19 mouse cellular contexts compared by ENCODE assay signal in genomic region chr1:70652719-70653118, GRCm38 (mm10).
DNase-seq lines count a peak whose midpoint lies in the region; ATAC-seq and TF ChIP-seq lines count a peak whose summit lies in the region.
"Had no signal": no experiment of that assay in that cellular context is flagged by ENCODE, and none has a peak within 500 bp of the region (broad histone marks: within the 10 kb centered on the region; RNA-seq: fewer than 3 reads in every experiment).

No protein-coding gene starts in this region.

- dilution Hi-C loops in CH12.LX (cut with MboI; ENCODE audit: extremely low pct_ligation_motif_present, extremely low pct_unique_long_range_greater_than_20kb, low sequenced_read_pairs), result no loop called here

- H3K4me2 ChIP-seq in CH12.LX (ENCODE audit: insufficient read depth, low read depth, poor library complexity, severe bottlenecking), result no peak overlapping the region; the same call in 1 of the 2 replicates

- H3K27me3 ChIP-seq in CH12.LX (replicated peaks), result no peaks in the 10 kb centered on the region
- H3K27me3 ChIP-seq: Patski had no signal

- no peak overlapping the region for H3K9ac ChIP-seq in CH12.LX (ENCODE audit: insufficient read depth, low read depth)

- TF ChIP-seq RAD21 in CH12.LX (IDR thresholded peaks at IDR 0.05; ENCODE audit: low read depth, low read length), result no peak

- H3K27ac ChIP-seq in CH12.LX (ENCODE audit: insufficient read depth, low read depth), result no peak overlapping the region

- H3K4me1 ChIP-seq in CH12.LX (ENCODE audit: control insufficient read depth in 1 of 2, insufficient read depth in 2 of 2), result peaks cover 0 to 11% of the 10 kb centered on the region in 2 experiments; a peak in 2 of 4 replicates

- no peak overlapping the region for H3K4me3 ChIP-seq in CH12.LX (replicated peaks in 1 of 3; ENCODE audit: low read depth in 2 of 3, low read length in 2 of 3, poor library complexity in 1 of 3)

- in situ Hi-C loops in CH12.LX (cut with MboI; ENCODE audit: low pct_ligation_motif_present, low pct_unique_long_range_greater_than_20kb, low sequenced_read_pairs), result no loop called here

- no peak for TF ChIP-seq EP300 in CH12.LX (IDR thresholded peaks at IDR 0.05; ENCODE audit: low read length)

- no peaks in the 10 kb centered on the region for H3K9me3 ChIP-seq in CH12.LX (replicated peaks; ENCODE audit: low read length)
- H3K9me3 ChIP-seq: G1E had no signal

- H3K36me3 ChIP-seq in CH12.LX (replicated peaks in 1 of 2; ENCODE audit: control insufficient read depth in 1 of 2, insufficient read depth in 1 of 2, low read length in 1 of 2), result no peaks in the 10 kb centered on the region
- H3K36me3 ChIP-seq: G1E had no signal

- TF ChIP-seq CTCF in CH12.LX (conservative IDR thresholded peaks at IDR 0.05 in 1 of 2, IDR thresholded peaks at IDR 0.05 in 1 of 2; ENCODE audit: low read depth in 2 of 2, low read length in 2 of 2), result no peak

- ATAC-seq in frontal cortex, adult (ENCODE audit: low TSS enrichment), result peak; percentile 64; the same call in 1 of the 2 replicates
- ATAC-seq: activated CD4-positive, CD25-positive, alpha-beta regulatory T cell, adult 4 months; CD4-positive, CD25-positive, alpha-beta regulatory T cell, adult 4 months; Patski had no signal

- no peak for TF ChIP-seq POLR2A in CH12.LX (IDR thresholded peaks at IDR 0.05; ENCODE audit: low read depth, low read length)

- no peak for DNase-seq in frontal cortex, adult 2 months (ENCODE audit: extremely low spot score in 1 of 2, low spot score in 1 of 2)
- peak; percentile 30 for DNase-seq in CH12.LX (ENCODE audit: extremely low read depth)
- no peak for DNase-seq in adrenal gland, postnatal 25 days
- DNase-seq: adrenal gland, adult 2 months; adrenal gland, adult 8-10 months; adrenal gland, postnatal 10 days; adrenal gland, postnatal 14 days; adrenal gland, postnatal 36 days; B cell, adult 2 months; cerebellum, adult 11 months; cerebellum, adult 11-12 months; cerebellum, adult 18-20 months; cerebellum, adult 2 months; cerebellum, adult 8-10 months had no signal

- H3K79me2 ChIP-seq in CH12.LX (replicated peaks; ENCODE audit: control insufficient read depth, extremely low read depth, insufficient read depth, poor library complexity, severe bottlenecking), result no peaks in the 10 kb centered on the region

TF ChIP-seq in CH12.LX, 34 proteins besides CTCF, POLR2A, EP300 and RAD21:
- TF ChIP-seq E2F4 (IDR thresholded peaks at IDR 0.05; ENCODE audit: insufficient replicate concordance, low read depth, low read length) (no peak), MXI1 (IDR thresholded peaks at IDR 0.05; ENCODE audit: low read depth, low read length) (no peak), ELF1 (IDR thresholded peaks at IDR 0.05; ENCODE audit: low read depth, low read length) (no peak), KAT2A (IDR thresholded peaks at IDR 0.05; ENCODE audit: insufficient replicate concordance, low read length) (no peak), PAX5 (IDR thresholded peaks at IDR 0.05; ENCODE audit: low read length) (no peak), USF2 (conservative IDR thresholded peaks at IDR 0.05; ENCODE audit: low read depth, low read length) (no peak), MEF2A (IDR thresholded peaks at IDR 0.05; ENCODE audit: borderline replicate concordance, low read depth, low read length) (peak; percentile 75; the same call in 1 of the 2 replicates), JUND (conservative IDR thresholded peaks at IDR 0.05; ENCODE audit: low read depth, low read length) (peak; percentile 49; the same call in 1 of the 2 replicates), UBTF (IDR thresholded peaks at IDR 0.05; ENCODE audit: low read depth, low read length) (no peak), MAZ (IDR thresholded peaks at IDR 0.05; ENCODE audit: low read depth, low read length) (no peak), MYC (IDR thresholded peaks at IDR 0.05; ENCODE audit: low read depth, low read length) (no peak), HCFC1 (IDR thresholded peaks at IDR 0.05; ENCODE audit: low read depth, low read length) (no peak), GABPA (IDR thresholded peaks at IDR 0.05; ENCODE audit: insufficient replicate concordance, low read depth, low read length) (no peak), NELFE (IDR thresholded peaks at IDR 0.05; ENCODE audit: low read depth, low read length) (no peak), MAX (IDR thresholded peaks at IDR 0.05; ENCODE audit: low read length) (no peak), TCF12 (IDR thresholded peaks at IDR 0.05; ENCODE audit: low read depth, low read length) (no peak), TBP (conservative IDR thresholded peaks at IDR 0.05; ENCODE audit: low read depth, low read length) (no peak), ETS1 (conservative IDR thresholded peaks at IDR 0.05; ENCODE audit: low read depth, low read length) (peak; percentile 51), SIN3A (IDR thresholded peaks at IDR 0.05; ENCODE audit: low read length) (no peak), USF1 (IDR thresholded peaks at IDR 0.05; ENCODE audit: low read depth, low read length) (no peak), ZNF384 (IDR thresholded peaks at IDR 0.05; ENCODE audit: low read depth, low read length) (no peak), NRF1 (IDR thresholded peaks at IDR 0.05; ENCODE audit: low read depth, low read length) (no peak), ZKSCAN1 (IDR thresholded peaks at IDR 0.05; ENCODE audit: borderline replicate concordance, low read depth, low read length) (no peak), JUN (IDR thresholded peaks at IDR 0.05; ENCODE audit: insufficient read depth, low read depth, low read length) (peak; percentile 39; the same call in 1 of the 2 replicates), POLR2AphosphoS2 (IDR thresholded peaks at IDR 0.05; ENCODE audit: low read depth, low read length) (no peak), MAFK (IDR thresholded peaks at IDR 0.05; ENCODE audit: insufficient replicate concordance, low read length) (no peak), BHLHE40 (IDR thresholded peaks at IDR 0.05; ENCODE audit: low read depth, low read length) (no peak), CHD2 (IDR thresholded peaks at IDR 0.05; ENCODE audit: low read length) (no peak)
